Mouse (Mus musculus) neural tube, embryonic 14.5 days (tissue): ENCODE measurements around the gene Cxcr6. TPM values are rescaled to one million over a fixed set of nuclear protein-coding genes. Genes with fewer than 3 reads are reported as not detected.
A peak's percentile ranks its signal among the peaks of the same experiment; 100 is the strongest.

ENCODE experiments used
- ATAC-seq: fragments of 200-750 bp; cut with Nextera tagmentation; 2 replicates; pipeline ENCODE4 v1.8.0; 2017; ENCODE audit warnings: low read depth, mild to moderate bottlenecking, moderate TSS enrichment, moderate library complexity
- H3K27ac ChIP-seq: fragments of 300-500 bp; sonication (generic); 2 replicates; pipeline ENCODE4 v1.5.1; 2014; ENCODE audit warnings: low read depth, mild to moderate bottlenecking, control low read depth, low read length, moderate library complexity, mixed read lengths
- H3K27me3 ChIP-seq: fragments of 300-500 bp; sonication (generic); 2 replicates; pipeline ENCODE4 v1.6.1; 2014; ENCODE audit warnings: low read length; ENCODE audit not compliant: control insufficient read depth, insufficient read depth
- H3K36me3 ChIP-seq: fragments of 300-500 bp; sonication (generic); 2 replicates; pipeline ENCODE4 v1.6.1; 2014; ENCODE audit warnings: low read length, mixed read lengths; ENCODE audit not compliant: control insufficient read depth, insufficient read depth
- H3K4me1 ChIP-seq: fragments of 300-500 bp; sonication (generic); 2 replicates; pipeline ENCODE4 v1.6.1; 2014; ENCODE audit warnings: low read length; ENCODE audit not compliant: control insufficient read depth, insufficient read depth
- H3K4me2 ChIP-seq: fragments of 300-500 bp; sonication (generic); 2 replicates; pipeline ENCODE4 v1.6.1; 2014; ENCODE audit warnings: mild to moderate bottlenecking, low read depth, low read length, control low read depth
- H3K4me3 ChIP-seq: fragments of 300-500 bp; sonication (generic); 2 replicates; pipeline ENCODE4 v1.5.1; 2014; ENCODE audit warnings: low read depth, low read length, control low read depth, mixed read lengths
- H3K9ac ChIP-seq: fragments of 300-500 bp; sonication (generic); replicated peaks from 2 replicates; pipeline ENCODE4 v1.6.1; 2014; ENCODE audit warnings: low read depth, mild to moderate bottlenecking, control low read depth, low read length, mixed read lengths
- H3K9me3 ChIP-seq: fragments of 300-500 bp; sonication (generic); 2 replicates; pipeline ENCODE4 v1.6.1; 2016; ENCODE audit warnings: low read length; ENCODE audit not compliant: control insufficient read depth
- WGBS: fragments of 180-500 bp; shearing (Covaris S2); extraction: QIAGEN DNeasy Blood & Tissue Kit; methylation state at CpG from one replicate; pipeline ENCODE4 v1.1.7; 2014; 5-methylcytosine and 5-hydroxymethylcytosine counted together
- polyA plus RNA-seq: library from polyadenylated mRNA; unstranded; fragments of >200 nt; fragmentation: Nextera tagmentation; extraction: Ambion mirVana; gene quantifications from 2 replicates; pipeline ENCODE4 v1.2.1, GENCODE M21; 2014

The Cxcr6 gene
- polyA plus RNA-seq, 1 experiment from 2014 or later, result 0.17 TPM

- no peaks in the 10 kb centered on the region for H3K27me3 ChIP-seq
- 64% methylated on average over 5 of the region's 5 CpGs for WGBS
- peak overlapping the region; percentile 33 for H3K4me3 ChIP-seq
- no peaks in the 10 kb centered on the region for H3K36me3 ChIP-seq
- H3K9me3 ChIP-seq, result no peaks in the 10 kb centered on the region
- peak overlapping the region; percentile 17; the same call in 1 of the 2 replicates for H3K9ac ChIP-seq
- peak overlapping the region; percentile 45 for H3K4me2 ChIP-seq
- 0 out of 2 replicates have a peak, but pooled peaks cover 5% of the 10 kb centered on the region for H3K4me1 ChIP-seq
- ATAC-seq, result peak; percentile 26
- H3K27ac ChIP-seq, result peak overlapping the region; percentile 56; the same call in 1 of the 2 replicates
Observed at GRCm38 (mm10) chr9:123852449-123853390, 46.4 kb downstream of the Cxcr6 start.

- Histone ChIP-seq H3K4me2 (no peak overlapping the region), H3K4me1 (0 out of 2 replicates have a peak, but pooled peaks cover 3% of the 10 kb centered on the region), H3K9me3 (no peaks in the 10 kb centered on the region), H3K36me3 (no peaks in the 10 kb centered on the region), H3K4me3 (no peak overlapping the region), H3K9ac (no peak overlapping the region), H3K27ac (no peak overlapping the region), H3K27me3 (no peaks in the 10 kb centered on the region)
- WGBS, result 95% methylated on average over 2 of the region's 2 CpGs
- ATAC-seq, result no peak
Observed at GRCm38 (mm10) chr9:123856836-123857235, 50.6 kb downstream of the Cxcr6 start.

Other genes with a start within 250 kb of the Cxcr6 start
- 0.46 and 0.52 TPM in 2 replicates for gene Slc6a20b, start 173.9 kb upstream of the Cxcr6 start, polyA plus RNA-seq
- gene Ccr9, start 128.0 kb upstream of the Cxcr6 start, polyA plus RNA-seq, result 0.04 and 0.26 TPM in 2 replicates
- gene Slc6a20a, start 127.6 kb upstream of the Cxcr6 start, polyA plus RNA-seq, result 1.3 and 4.8 TPM in 2 replicates
- 51.4 and 62.8 TPM in 2 replicates for gene Lztfl1, start 88.8 kb upstream of the Cxcr6 start, polyA plus RNA-seq
- 11.2 and 13.5 TPM in 2 replicates for gene Fyco1, start 45.4 kb downstream of the Cxcr6 start, polyA plus RNA-seq
- gene Xcr1, start 55.6 kb downstream of the Cxcr6 start, polyA plus RNA-seq, result 0.04 and 0.09 TPM in 2 replicates
- 0.12 and 1.6 TPM in 2 replicates for gene Ccr1, start 162.2 kb downstream of the Cxcr6 start, polyA plus RNA-seq
- gene Ccr1l1, start 171.9 kb downstream of the Cxcr6 start, polyA plus RNA-seq, result not detected in 2 replicates
- gene Ccr3, start 215.5 kb downstream of the Cxcr6 start, polyA plus RNA-seq, result not detected in 2 replicates